Mouse (Mus musculus) stomach, embryonic 14.5 days (tissue): ENCODE measurements around the gene Gm11172. TPM values are rescaled to one million over a fixed set of nuclear protein-coding genes. Genes with fewer than 3 reads are reported as not detected.

Experiments used
- ATAC-seq: fragments of 200-750 bp; cut with Nextera tagmentation; 2 replicates; pipeline ENCODE4 v1.8.0; 2017; ENCODE audit warnings: low read depth, moderate TSS enrichment; ENCODE audit not compliant: insufficient number of reproducible peaks, insufficient read depth, low FRiP score
- H3K27ac ChIP-seq: fragments of 300-500 bp; sonication (generic); 2 replicates; pipeline ENCODE4 v1.5.1; 2014; ENCODE audit warnings: mild to moderate bottlenecking, low read length, moderate library complexity, mixed read lengths
- H3K27me3 ChIP-seq: fragments of 300-500 bp; sonication (generic); 2 replicates; pipeline ENCODE4 v1.6.1; 2014; ENCODE audit warnings: low read length, control low read depth, mixed read lengths; ENCODE audit not compliant: control insufficient read depth, insufficient read depth
- H3K36me3 ChIP-seq: fragments of 300-500 bp; sonication (generic); 2 replicates; pipeline ENCODE4 v1.6.1; 2014; ENCODE audit warnings: mild to moderate bottlenecking, control low read depth, low read length, moderate library complexity, mixed read lengths; ENCODE audit not compliant: control insufficient read depth, insufficient read depth
- H3K4me1 ChIP-seq: fragments of 300-500 bp; sonication (generic); 2 replicates; pipeline ENCODE4 v1.6.1; 2014; ENCODE audit warnings: low read length, control low read depth, mixed read lengths; ENCODE audit not compliant: control insufficient read depth, insufficient read depth
- H3K4me2 ChIP-seq: fragments of 300-500 bp; sonication (generic); replicated peaks from 2 replicates; pipeline ENCODE4 v1.6.1; 2014; ENCODE audit warnings: low read depth, low read length, control low read depth
- H3K4me3 ChIP-seq: fragments of 300-500 bp; sonication (generic); 2 replicates; pipeline ENCODE4 v1.5.1; 2014; ENCODE audit warnings: low read depth, low read length, control low read depth
- H3K9ac ChIP-seq: fragments of 300-500 bp; sonication (generic); replicated peaks from 2 replicates; pipeline ENCODE4 v1.6.1; 2014; ENCODE audit warnings: low read depth, mild to moderate bottlenecking, control low read depth, low read length, moderate library complexity, mixed read lengths
- H3K9me3 ChIP-seq: fragments of 300-500 bp; sonication (generic); 2 replicates; pipeline ENCODE4 v1.6.1; 2016; ENCODE audit warnings: low read depth, low read length, control low read depth; ENCODE audit not compliant: control insufficient read depth
- WGBS: fragments of 180-500 bp; shearing (Covaris S2); extraction: QIAGEN DNeasy Blood & Tissue Kit; methylation state at CpG from one replicate; pipeline ENCODE4 v1.1.7; 2014; 5-methylcytosine and 5-hydroxymethylcytosine counted together
- polyA plus RNA-seq: library from polyadenylated mRNA; unstranded; fragments of >200 nt; fragmentation: Nextera tagmentation; extraction: Ambion mirVana; gene quantifications from 2 replicates; pipeline ENCODE4 v1.2.1, GENCODE M21; 2014

Gene Gm11172
- polyA plus RNA-seq, 1 experiment from 2014 or later, result not detected

- no peak overlapping the region; the same call in 1 of the 2 replicates for H3K27ac ChIP-seq
- ATAC-seq, result no peak
- no peaks in the 10 kb centered on the region for H3K9me3 ChIP-seq
- no peaks in the 10 kb centered on the region for H3K27me3 ChIP-seq
- peaks cover 41% of the 10 kb centered on the region for H3K4me1 ChIP-seq
- 34% methylated on average over 8 of the region's 8 CpGs for WGBS
- peak overlapping the region; percentile 52 for H3K4me3 ChIP-seq
- peak overlapping the region; percentile 77; the same call in 1 of the 2 replicates for H3K9ac ChIP-seq
- H3K4me2 ChIP-seq, result peak overlapping the region; percentile 95
- H3K36me3 ChIP-seq, result 0 out of 2 replicates have a peak, but pooled peaks cover 3% of the 10 kb centered on the region
Measured at GRCm38 (mm10) chr16:10783451-10783850, 29.3 kb upstream of the Gm11172 start.

GRCm38 (mm10) chr16:10783883-10784792 lies 28.6 kb upstream of the Gm11172 start:
- Histone ChIP-seq H3K9ac (peak overlapping the region; percentile 77), H3K4me3 (peak overlapping the region; percentile 52), H3K27ac (peak overlapping the region; percentile 99), H3K9me3 (no peaks in the 10 kb centered on the region), H3K4me2 (peak overlapping the region; percentile 95), H3K4me1 (peaks cover 41% of the 10 kb centered on the region), H3K36me3 (0 out of 2 replicates have a peak, but pooled peaks cover 3% of the 10 kb centered on the region), H3K27me3 (no peaks in the 10 kb centered on the region)
- ATAC-seq, result 0 out of 2 replicates have a peak, but pooled peaks have one; percentile 0
- WGBS, result under 1% methylated on average over 81 of the region's 81 CpGs

- peak overlapping the region; percentile 99 for H3K27ac ChIP-seq
- under 1% methylated on average over 49 of the region's 55 CpGs for WGBS
- peaks cover 41% of the 10 kb centered on the region for H3K4me1 ChIP-seq
Measured at GRCm38 (mm10) chr16:10784793-10785370, 27.8 kb upstream of the Gm11172 start.

GRCm38 (mm10) chr16:10785371-10786231 lies 27.1 kb upstream of the Gm11172 start, which contains the start of gene Socs1:
TSS of gene Socs1 (minus strand) at chr16:10785536.
- H3K27ac ChIP-seq, result peak within 1 kb of the TSS; percentile 99
- WGBS, result under 1% methylated on average over 58 of the region's 59 CpGs
- no peaks in the 10 kb centered on the region for H3K27me3 ChIP-seq
- H3K4me2 ChIP-seq, result peak within 1 kb of the TSS; percentile 95
- no peaks in the 10 kb centered on the region for H3K9me3 ChIP-seq
- H3K4me3 ChIP-seq, result peak within 1 kb of the TSS; percentile 52
- ATAC-seq, result peak; percentile 83
- H3K4me1 ChIP-seq, result peaks cover 37% of the 10 kb centered on the region
- peak within 1 kb of the TSS; percentile 77 for H3K9ac ChIP-seq
- H3K36me3 ChIP-seq, result 0 out of 2 replicates have a peak, but pooled peaks cover 3% of the 10 kb centered on the region

More at GRCm38 (mm10) chr16:10784793-10785370, 27.8 kb upstream of the Gm11172 start:
- Histone ChIP-seq H3K9ac (peak overlapping the region; percentile 77), H3K36me3 (0 out of 2 replicates have a peak, but pooled peaks cover 3% of the 10 kb centered on the region), H3K27me3 (no peaks in the 10 kb centered on the region), H3K9me3 (no peaks in the 10 kb centered on the region), H3K4me3 (peak overlapping the region; percentile 52), H3K4me2 (peak overlapping the region; percentile 95)
- ATAC-seq, result peak; percentile 72

- WGBS, result 3% methylated on average over 9 of the region's 9 CpGs
Measured at GRCm38 (mm10) chr16:10786288-10786687, 26.4 kb upstream of the Gm11172 start.

GRCm38 (mm10) chr16:10786782-10787547 lies 25.8 kb upstream of the Gm11172 start:
- Histone ChIP-seq H3K27ac (peak overlapping the region; percentile 99; the same call in 1 of the 2 replicates), H3K9ac (no peak overlapping the region), H3K36me3 (0 out of 2 replicates have a peak, but pooled peaks cover 3% of the 10 kb centered on the region), H3K9me3 (no peaks in the 10 kb centered on the region), H3K27me3 (no peaks in the 10 kb centered on the region), H3K4me2 (0 out of 2 replicates have a peak overlapping the region, but pooled peaks have one; percentile 95), H3K4me3 (no peak overlapping the region), H3K4me1 (peaks cover 25% of the 10 kb centered on the region)
- ATAC-seq, result no peak
- 50% methylated on average over 4 of the region's 4 CpGs for WGBS

More at GRCm38 (mm10) chr16:10786288-10786687, 26.4 kb upstream of the Gm11172 start:
- peak overlapping the region; percentile 99 for H3K27ac ChIP-seq
- no peaks in the 10 kb centered on the region for H3K27me3 ChIP-seq
- H3K4me2 ChIP-seq, result peak overlapping the region; percentile 95
- H3K4me3 ChIP-seq, result peak overlapping the region; percentile 52
- ATAC-seq, result peak; percentile 24
- peaks cover 32% of the 10 kb centered on the region for H3K4me1 ChIP-seq
- H3K9ac ChIP-seq, result peak overlapping the region; percentile 77
- no peaks in the 10 kb centered on the region for H3K9me3 ChIP-seq
- H3K36me3 ChIP-seq, result 0 out of 2 replicates have a peak, but pooled peaks cover 3% of the 10 kb centered on the region

- Histone ChIP-seq H3K27me3 (no peaks in the 10 kb centered on the region), H3K9ac (no peak overlapping the region), H3K9me3 (no peaks in the 10 kb centered on the region), H3K27ac (peak overlapping the region; percentile 99; the same call in 1 of the 2 replicates), H3K4me1 (peaks cover 19% of the 10 kb centered on the region), H3K36me3 (0 out of 2 replicates have a peak, but pooled peaks cover 3% of the 10 kb centered on the region), H3K4me2 (no peak overlapping the region), H3K4me3 (no peak overlapping the region)
- WGBS, result 75% methylated on average over 7 of the region's 7 CpGs
- no peak for ATAC-seq
Measured at GRCm38 (mm10) chr16:10787548-10788058, 25.1 kb upstream of the Gm11172 start.
